Mouse (Mus musculus) intestine, embryonic 16.5 days (tissue): ENCODE data around the gene Rgs9bp. TPM values are rescaled to one million over a fixed set of nuclear protein-coding genes. Genes with fewer than 3 reads are reported as not detected.
A peak's percentile ranks its signal among the peaks of the same experiment; 100 is the strongest.
"Not testable (repeated sequence)": the region's sequence is repeated elsewhere in the genome, so short reads cannot be mapped to it uniquely, and the experiment has no call there.

ENCODE experiments used
- ATAC-seq: fragments of 200-750 bp; cut with Nextera tagmentation; 2 replicates; pipeline ENCODE4 v1.8.0; 2017; ENCODE audit warnings: moderate TSS enrichment, moderate library complexity
- H3K27ac ChIP-seq: fragments of 300-500 bp; sonication (generic); 2 replicates; pipeline ENCODE4 v1.5.1; 2014; ENCODE audit warnings: mild to moderate bottlenecking, low read length
- H3K27me3 ChIP-seq: fragments of 300-500 bp; sonication (generic); replicated peaks from 2 replicates; pipeline ENCODE4 v1.6.1; 2014; ENCODE audit warnings: low read length, control low read depth, mixed read lengths; ENCODE audit not compliant: control insufficient read depth, insufficient read depth
- H3K36me3 ChIP-seq: fragments of 300-500 bp; sonication (generic); 2 replicates; pipeline ENCODE4 v1.6.1; 2014; ENCODE audit warnings: low read length, control low read depth; ENCODE audit not compliant: control insufficient read depth, insufficient read depth
- H3K4me1 ChIP-seq: fragments of 300-500 bp; sonication (generic); 2 replicates; pipeline ENCODE4 v1.6.1; 2014; ENCODE audit warnings: low read length, control low read depth, mixed read lengths; ENCODE audit not compliant: control insufficient read depth, insufficient read depth
- H3K4me2 ChIP-seq: fragments of 300-500 bp; sonication (generic); 2 replicates; pipeline ENCODE4 v1.6.1; 2014; ENCODE audit warnings: low read depth, low read length, control low read depth
- H3K4me3 ChIP-seq: fragments of 300-500 bp; sonication (generic); 2 replicates; pipeline ENCODE4 v1.5.1; 2014; ENCODE audit warnings: mild to moderate bottlenecking, low read length
- H3K9ac ChIP-seq: fragments of 300-500 bp; sonication (generic); 2 replicates; pipeline ENCODE4 v1.6.1; 2014; ENCODE audit warnings: low read depth, low read length
- H3K9me3 ChIP-seq: fragments of 300-500 bp; sonication (generic); 2 replicates; pipeline ENCODE4 v1.6.1; 2016; ENCODE audit warnings: low read length, control low read depth; ENCODE audit not compliant: control insufficient read depth
- WGBS: fragments of 180-500 bp; shearing (Covaris S2); extraction: QIAGEN DNeasy Blood & Tissue Kit; methylation state at CpG from one replicate; pipeline ENCODE4 v1.1.7; 2014; 5-methylcytosine and 5-hydroxymethylcytosine counted together
- polyA plus RNA-seq: library from polyadenylated mRNA; unstranded; fragments of >200 nt; fragmentation: Nextera tagmentation; extraction: Ambion mirVana; gene quantifications from 2 replicates; pipeline ENCODE4 v1.2.1, GENCODE M21; 2015

Gene Rgs9bp
- polyA plus RNA-seq, 1 experiment from 2014 or later: 0.04 TPM

GRCm38 (mm10) chr7:35564872-35565271 lies 20.5 kb downstream of the Rgs9bp start:
- not testable (repeated sequence) for H3K9me3 ChIP-seq, H3K36me3 ChIP-seq, H3K4me2 ChIP-seq, H3K4me3 ChIP-seq, H3K27me3 ChIP-seq, H3K4me1 ChIP-seq, ATAC-seq, H3K27ac ChIP-seq, H3K9ac ChIP-seq
- WGBS: 76% methylated on average over 10 of the region's 10 CpGs

- Histone ChIP-seq H3K9me3 (no peaks in the 10 kb centered on the region), H3K9ac (no peak overlapping the region), H3K4me2 (no peak overlapping the region), H3K4me1 (no peaks in the 10 kb centered on the region), H3K27ac (no peak overlapping the region), H3K4me3 (no peak overlapping the region), H3K27me3 (no peaks in the 10 kb centered on the region), H3K36me3 (no peaks in the 10 kb centered on the region)
- WGBS: 84% methylated on average over 2 of the region's 2 CpGs
- ATAC-seq: no peak
These were observed 21.1 kb downstream of the Rgs9bp start for GRCm38 (mm10) chr7:35564067-35564865.

- ATAC-seq: 0 out of 2 replicates have a peak, but pooled peaks have one; percentile 16
- H3K27me3 ChIP-seq: no peaks in the 10 kb centered on the region
These were observed 22.3 kb downstream of the Rgs9bp start for GRCm38 (mm10) chr7:35563071-35563470.

GRCm38 (mm10) chr7:35559838-35560237 lies 25.5 kb downstream of the Rgs9bp start:
- Histone ChIP-seq H3K36me3 (no peaks in the 10 kb centered on the region), H3K4me2 (no peak overlapping the region), H3K4me1 (peaks cover 15% of the 10 kb centered on the region), H3K27me3 (no peaks in the 10 kb centered on the region), H3K4me3 (no peak overlapping the region), H3K27ac (no peak overlapping the region), H3K9me3 (no peaks in the 10 kb centered on the region), H3K9ac (no peak overlapping the region)
- WGBS: 93% methylated on average over 3 of the region's 3 CpGs
- ATAC-seq: no peak

More at GRCm38 (mm10) chr7:35563071-35563470, 22.3 kb downstream of the Rgs9bp start:
- peaks cover 2% of the 10 kb centered on the region; the same call in 1 of the 2 replicates for H3K4me1 ChIP-seq
- no peak overlapping the region for H3K27ac ChIP-seq
- H3K9me3 ChIP-seq: no peaks in the 10 kb centered on the region
- no peak overlapping the region for H3K4me3 ChIP-seq
- no peak overlapping the region for H3K9ac ChIP-seq
- no peaks in the 10 kb centered on the region for H3K36me3 ChIP-seq
- 60% methylated on average over 11 of the region's 11 CpGs for WGBS
- H3K4me2 ChIP-seq: no peak overlapping the region

GRCm38 (mm10) chr7:35558681-35559080 lies 26.7 kb downstream of the Rgs9bp start:
- 50% methylated on average over 2 of the region's 2 CpGs for WGBS
- Histone ChIP-seq H3K9me3 (no peaks in the 10 kb centered on the region), H3K27ac (no peak overlapping the region), H3K4me2 (no peak overlapping the region), H3K4me3 (no peak overlapping the region), H3K4me1 (peaks cover 22% of the 10 kb centered on the region), H3K27me3 (no peaks in the 10 kb centered on the region), H3K36me3 (no peaks in the 10 kb centered on the region), H3K9ac (no peak overlapping the region)
- ATAC-seq: no peak

GRCm38 (mm10) chr7:35557577-35557976 lies 27.8 kb downstream of the Rgs9bp start:
- H3K27ac ChIP-seq: peak overlapping the region; percentile 100
- 55% methylated on average over 3 of the region's 3 CpGs for WGBS

GRCm38 (mm10) chr7:35556905-35557304 lies 28.5 kb downstream of the Rgs9bp start:
- Histone ChIP-seq H3K4me3 (no peak overlapping the region), H3K9me3 (no peaks in the 10 kb centered on the region), H3K27me3 (no peaks in the 10 kb centered on the region), H3K9ac (no peak overlapping the region), H3K36me3 (no peaks in the 10 kb centered on the region), H3K4me1 (peaks cover 22% of the 10 kb centered on the region), H3K4me2 (no peak overlapping the region), H3K27ac (peak overlapping the region; percentile 100)
- WGBS: 81% methylated on average over 5 of the region's 5 CpGs
- no peak for ATAC-seq

More at GRCm38 (mm10) chr7:35557577-35557976, 27.8 kb downstream of the Rgs9bp start:
- Histone ChIP-seq H3K9me3 (no peaks in the 10 kb centered on the region), H3K4me1 (peaks cover 22% of the 10 kb centered on the region), H3K4me3 (no peak overlapping the region), H3K27me3 (no peaks in the 10 kb centered on the region), H3K9ac (no peak overlapping the region), H3K4me2 (no peak overlapping the region), H3K36me3 (no peaks in the 10 kb centered on the region)
- peak; percentile 17 for ATAC-seq

GRCm38 (mm10) chr7:35556205-35556603 lies 29.2 kb downstream of the Rgs9bp start, which contains the start of gene Nudt19:
Gene Nudt19, minus strand, starts transcription at chr7:35556304.
- peaks cover 4% of the 10 kb centered on the region; the same call in 1 of the 2 replicates for H3K36me3 ChIP-seq
- peak within 1 kb of the TSS; percentile 89 for H3K4me2 ChIP-seq
- H3K27me3 ChIP-seq: no peaks in the 10 kb centered on the region
- 68% methylated on average over 4 of the region's 4 CpGs for WGBS
- ATAC-seq: no peak
- peak within 1 kb of the TSS; percentile 86 for H3K4me3 ChIP-seq
- H3K9ac ChIP-seq: peak within 1 kb of the TSS; percentile 97
- H3K9me3 ChIP-seq: no peaks in the 10 kb centered on the region
- peak within 1 kb of the TSS; percentile 100 for H3K27ac ChIP-seq
- peaks cover 22% of the 10 kb centered on the region for H3K4me1 ChIP-seq

GRCm38 (mm10) chr7:35555224-35556204 lies 29.9 kb downstream of the Rgs9bp start:
- no peaks in the 10 kb centered on the region for H3K27me3 ChIP-seq
- WGBS: under 1% methylated on average over 90 of the region's 93 CpGs
- peak overlapping the region; percentile 100 for H3K27ac ChIP-seq
- peak overlapping the region; percentile 86 for H3K4me3 ChIP-seq
- H3K9ac ChIP-seq: peak overlapping the region; percentile 97
- ATAC-seq: peak; percentile 86
- peaks cover 10% of the 10 kb centered on the region for H3K36me3 ChIP-seq
- peak overlapping the region; percentile 89 for H3K4me2 ChIP-seq
- no peaks in the 10 kb centered on the region for H3K9me3 ChIP-seq
- H3K4me1 ChIP-seq: peaks cover 22% of the 10 kb centered on the region
